Mouse (Mus musculus): Measurements from ENCODE around the gene Rreb1. TPM values are rescaled to one million over a fixed set of nuclear protein-coding genes. Genes with fewer than 3 reads are reported as not detected.

Gene Rreb1
- polyA plus RNA-seq, 1 experiment from 2014 or later: 2.8 TPM

- WGBS: 88% methylated on average over 15 of the region's 15 CpGs
- H3K27me3 ChIP-seq: no peaks in the 10 kb centered on the region
- H3K4me2 ChIP-seq: no peak overlapping the region
- H3K9me3 ChIP-seq: no peaks in the 10 kb centered on the region
- H3K4me3 ChIP-seq: no peak overlapping the region
- no peak overlapping the region for H3K9ac ChIP-seq
- no peak for ATAC-seq (ENCODE audit: low FRiP score, low read depth)
- H3K36me3 ChIP-seq: no peaks in the 10 kb centered on the region
- H3K4me1 ChIP-seq (replicated peaks): no peaks in the 10 kb centered on the region
- no peak overlapping the region for H3K27ac ChIP-seq (replicated peaks)
Observed at GRCm38 (mm10) chr13:37918336-37919261, 140.4 kb downstream of the Rreb1 start.

- H3K27ac ChIP-seq (replicated peaks): no peak overlapping the region
- H3K4me2 ChIP-seq: no peak overlapping the region
- no peak for ATAC-seq (ENCODE audit: low FRiP score, low read depth)
- H3K27me3 ChIP-seq: no peaks in the 10 kb centered on the region
- WGBS: 87% methylated on average over 3 of the region's 3 CpGs
- H3K4me1 ChIP-seq (replicated peaks): no peaks in the 10 kb centered on the region
- H3K9me3 ChIP-seq: no peaks in the 10 kb centered on the region
- H3K36me3 ChIP-seq: no peaks in the 10 kb centered on the region
- no peak overlapping the region for H3K4me3 ChIP-seq
- H3K9ac ChIP-seq: no peak overlapping the region
Observed at GRCm38 (mm10) chr13:37919711-37920277, 141.6 kb downstream of the Rreb1 start.

GRCm38 (mm10) chr13:37920727-37921126, 142.5 kb downstream of the Rreb1 start:
- H3K27me3 ChIP-seq: no peaks in the 10 kb centered on the region
- WGBS: 38% methylated on average over 2 of the region's 2 CpGs

GRCm38 (mm10) chr13:37923091-37923490, 144.9 kb downstream of the Rreb1 start:
- H3K27ac ChIP-seq (replicated peaks): no peak overlapping the region
- H3K4me2 ChIP-seq: no peak overlapping the region
- H3K27me3 ChIP-seq: no peaks in the 10 kb centered on the region
- no peaks in the 10 kb centered on the region for H3K4me1 ChIP-seq (replicated peaks)
- H3K4me3 ChIP-seq: no peak overlapping the region
- no peaks in the 10 kb centered on the region for H3K9me3 ChIP-seq
- H3K36me3 ChIP-seq: no peaks in the 10 kb centered on the region
- no peak overlapping the region for H3K9ac ChIP-seq
- WGBS: 89% methylated on average over 4 of the region's 4 CpGs
- no peak for ATAC-seq (ENCODE audit: low FRiP score, low read depth)

More at GRCm38 (mm10) chr13:37920727-37921126, 142.5 kb downstream of the Rreb1 start:
- H3K9ac ChIP-seq: no peak overlapping the region
- H3K4me2 ChIP-seq: no peak overlapping the region
- ATAC-seq (ENCODE audit: low FRiP score, low read depth): no peak
- H3K36me3 ChIP-seq: no peaks in the 10 kb centered on the region
- H3K4me3 ChIP-seq: no peak overlapping the region
- H3K27ac ChIP-seq (replicated peaks): no peak overlapping the region
- H3K4me1 ChIP-seq (replicated peaks): no peaks in the 10 kb centered on the region
- H3K9me3 ChIP-seq: no peaks in the 10 kb centered on the region

GRCm38 (mm10) chr13:37923643-37924460, 145.7 kb downstream of the Rreb1 start:
- ATAC-seq (ENCODE audit: low FRiP score, low read depth): 0 out of 2 replicates have a peak, but pooled peaks have one; percentile 38
- H3K9ac ChIP-seq: no peak overlapping the region
- H3K9me3 ChIP-seq: no peaks in the 10 kb centered on the region
- H3K4me3 ChIP-seq: no peak overlapping the region
- no peaks in the 10 kb centered on the region for H3K36me3 ChIP-seq
- H3K4me1 ChIP-seq (replicated peaks): no peaks in the 10 kb centered on the region
- no peak overlapping the region for H3K27ac ChIP-seq (replicated peaks)
- WGBS: 81% methylated on average over 10 of the region's 10 CpGs
- H3K27me3 ChIP-seq: no peaks in the 10 kb centered on the region
- no peak overlapping the region for H3K4me2 ChIP-seq

GRCm38 (mm10) chr13:37924461-37924948, 146.3 kb downstream of the Rreb1 start:
- H3K36me3 ChIP-seq: no peaks in the 10 kb centered on the region
- H3K9me3 ChIP-seq: no peaks in the 10 kb centered on the region
- no peak overlapping the region for H3K4me2 ChIP-seq
- no peak overlapping the region for H3K4me3 ChIP-seq
- ATAC-seq (ENCODE audit: low FRiP score, low read depth): no peak
- no peaks in the 10 kb centered on the region for H3K4me1 ChIP-seq (replicated peaks)
- H3K27ac ChIP-seq (replicated peaks): no peak overlapping the region
- no peaks in the 10 kb centered on the region for H3K27me3 ChIP-seq
- WGBS: 76% methylated on average over 4 of the region's 4 CpGs
- H3K9ac ChIP-seq: no peak overlapping the region

GRCm38 (mm10) chr13:37926394-37926793, 148.2 kb downstream of the Rreb1 start:
- no peak for ATAC-seq (ENCODE audit: low FRiP score, low read depth)
- H3K27me3 ChIP-seq: no peaks in the 10 kb centered on the region
- H3K36me3 ChIP-seq: no peaks in the 10 kb centered on the region
- WGBS: 94% methylated on average over 3 of the region's 3 CpGs
- H3K27ac ChIP-seq (replicated peaks): no peak overlapping the region
- no peaks in the 10 kb centered on the region for H3K4me1 ChIP-seq (replicated peaks)
- no peak overlapping the region for H3K4me3 ChIP-seq
- no peak overlapping the region for H3K4me2 ChIP-seq
- no peak overlapping the region for H3K9ac ChIP-seq
- no peaks in the 10 kb centered on the region for H3K9me3 ChIP-seq

GRCm38 (mm10) chr13:37929532-37929931, 151.3 kb downstream of the Rreb1 start:
- Histone ChIP-seq H3K27me3 (no peaks in the 10 kb centered on the region), H3K4me1 (replicated peaks) (no peaks in the 10 kb centered on the region), H3K4me2 (no peak overlapping the region), H3K9ac (no peak overlapping the region), H3K27ac (replicated peaks) (no peak overlapping the region), H3K36me3 (no peaks in the 10 kb centered on the region), H3K9me3 (no peaks in the 10 kb centered on the region), H3K4me3 (no peak overlapping the region)
- WGBS: 93% methylated on average over 17 of the region's 17 CpGs
- no peak for ATAC-seq (ENCODE audit: low FRiP score, low read depth)

GRCm38 (mm10) chr13:37930091-37930490, 151.9 kb downstream of the Rreb1 start:
- WGBS: 88% methylated on average over 13 of the region's 13 CpGs
- Histone ChIP-seq H3K9me3 (no peaks in the 10 kb centered on the region), H3K9ac (no peak overlapping the region), H3K4me1 (replicated peaks) (no peaks in the 10 kb centered on the region), H3K36me3 (no peaks in the 10 kb centered on the region), H3K4me3 (no peak overlapping the region), H3K27ac (replicated peaks) (no peak overlapping the region), H3K4me2 (no peak overlapping the region), H3K27me3 (no peaks in the 10 kb centered on the region)
- ATAC-seq (ENCODE audit: low FRiP score, low read depth): no peak

GRCm38 (mm10) chr13:37930621-37931020, 152.4 kb downstream of the Rreb1 start:
- Histone ChIP-seq H3K9me3 (no peaks in the 10 kb centered on the region), H3K4me2 (no peak overlapping the region), H3K4me1 (replicated peaks) (no peaks in the 10 kb centered on the region), H3K9ac (no peak overlapping the region), H3K27ac (replicated peaks) (no peak overlapping the region), H3K36me3 (no peaks in the 10 kb centered on the region), H3K27me3 (no peaks in the 10 kb centered on the region), H3K4me3 (no peak overlapping the region)
- no peak for ATAC-seq (ENCODE audit: low FRiP score, low read depth)
- 92% methylated on average over 23 of the region's 23 CpGs for WGBS

GRCm38 (mm10) chr13:37931210-37931922, 153.2 kb downstream of the Rreb1 start:
- H3K4me3 ChIP-seq: no peak overlapping the region
- no peaks in the 10 kb centered on the region for H3K36me3 ChIP-seq
- H3K4me2 ChIP-seq: no peak overlapping the region
- ATAC-seq (ENCODE audit: low FRiP score, low read depth): no peak; the same call in 1 of the 2 replicates
- H3K27ac ChIP-seq (replicated peaks): no peak overlapping the region
- H3K9me3 ChIP-seq: no peaks in the 10 kb centered on the region
- no peaks in the 10 kb centered on the region for H3K27me3 ChIP-seq
- no peak overlapping the region for H3K9ac ChIP-seq
- no peaks in the 10 kb centered on the region for H3K4me1 ChIP-seq (replicated peaks)
- WGBS: 74% methylated on average over 27 of the region's 27 CpGs
